Mouse (Mus musculus) heart, postnatal 0 days (tissue): ENCODE measurements around the gene Tex26.

Source experiments
- CTCF ChIP-seq: IDR thresholded peaks from 2 replicates; pipeline ENCODE4 v1.5.1; 2016; ENCODE audit warnings: antibody characterized with exemption, control low read depth, low read depth
- EP300 ChIP-seq: IDR thresholded peaks from 2 replicates; pipeline ENCODE4 v1.6.1; 2016; ENCODE audit warnings: antibody characterized with exemption, low read depth

DNA sequence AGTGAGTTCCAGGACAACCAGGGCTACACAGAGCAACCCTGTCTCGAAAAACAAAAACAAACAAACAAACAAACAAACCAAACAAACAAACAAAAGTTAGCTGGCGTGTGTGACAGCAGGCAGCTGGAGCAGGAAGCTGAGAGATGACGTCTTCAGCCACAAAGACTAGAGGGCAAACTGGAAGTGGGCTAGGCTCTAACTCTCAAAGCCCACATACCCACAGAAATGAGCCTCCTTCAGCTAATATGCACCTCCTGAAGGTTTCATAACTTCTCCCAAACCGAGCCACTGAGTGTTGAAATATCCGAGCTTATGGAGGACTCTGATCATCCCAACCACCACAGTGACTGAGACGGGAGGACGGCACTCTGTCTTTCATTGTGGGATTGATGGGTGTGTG lies 7.0 kb downstream of the Tex26 start:
- TF ChIP-seq EP300 (no peak), CTCF (no peak)
